Mouse (Mus musculus) bone marrow macrophage, adult 2 months (primary cell): ENCODE data around the gene Cul5. TPM values are rescaled to one million over a fixed set of nuclear protein-coding genes. Genes with fewer than 3 reads are reported as not detected.

Source experiments
- H3K27ac ChIP-seq: 2 replicates; pipeline ENCODE4 v1.5.1; 2012; ENCODE audit warnings: low read depth, low read length; ENCODE audit not compliant: insufficient read depth
- H3K4me1 ChIP-seq: 2 replicates; pipeline ENCODE4 v1.6.1; 2012; ENCODE audit warnings: low read length; ENCODE audit not compliant: control insufficient read depth, insufficient read depth
- H3K4me3 ChIP-seq: 2 replicates; pipeline ENCODE4 v1.5.1; 2012; ENCODE audit warnings: mild to moderate bottlenecking, low read length, moderate library complexity; ENCODE audit not compliant: insufficient read depth
- CTCF ChIP-seq: IDR thresholded peaks from 2 replicates; pipeline ENCODE4 v1.5.1; 2012; ENCODE audit warnings: low read depth, mild to moderate bottlenecking, low read length, moderate library complexity
- POLR2A ChIP-seq: IDR thresholded peaks from 2 replicates; pipeline ENCODE4 v1.6.1; 2012; ENCODE audit warnings: mild to moderate bottlenecking, low read depth, low read length, borderline replicate concordance
- polyA plus RNA-seq: library from polyadenylated mRNA; stranded (reverse); fragments of >200 nt; gene quantifications from 2 replicates; pipeline ENCODE4 v1.2.4, GENCODE M21; 2012; ENCODE audit not compliant: missing spikeins, insufficient read depth, insufficient read length

Cul5 gene
- polyA plus RNA-seq, 1 experiment = 21.3 TPM

- H3K4me1 ChIP-seq = 0 out of 2 replicates have a peak, but pooled peaks cover 3% of the 10 kb centered on the region
- H3K4me3 ChIP-seq = no peak overlapping the region
- TF ChIP-seq POLR2A = no peak
- TF ChIP-seq CTCF = no peak
- no peak overlapping the region for H3K27ac ChIP-seq
Observed at GRCm38 (mm10) chr9:53676921-53677320, 7.1 kb upstream of the Cul5 start.

GRCm38 (mm10) chr9:53673571-53673970, 3.8 kb upstream of the Cul5 start:
- Histone ChIP-seq H3K4me1 (0 out of 2 replicates have a peak, but pooled peaks cover 3% of the 10 kb centered on the region), H3K4me3 (no peak overlapping the region), H3K27ac (no peak overlapping the region)
- TF ChIP-seq CTCF (no peak), POLR2A (no peak)

- Histone ChIP-seq H3K4me1 (peaks cover 13% of the 10 kb centered on the region), H3K27ac (peak overlapping the region; percentile 70), H3K4me3 (peak overlapping the region; percentile 69)
- no peak; the same call in 1 of the 2 replicates for TF ChIP-seq POLR2A
- peak; percentile 29; the same call in 1 of the 2 replicates for TF ChIP-seq CTCF
Observed at GRCm38 (mm10) chr9:53667020-53667669, 2.7 kb downstream of the Cul5 start.

GRCm38 (mm10) chr9:53666665-53667019, 3.2 kb downstream of the Cul5 start:
- peak overlapping the region; percentile 69 for H3K4me3 ChIP-seq
- H3K4me1 ChIP-seq = peaks cover 13% of the 10 kb centered on the region
- no peak for TF ChIP-seq CTCF
- TF ChIP-seq POLR2A = peak; percentile 37
- peak overlapping the region; percentile 70 for H3K27ac ChIP-seq

- H3K4me1 ChIP-seq = peaks cover 13% of the 10 kb centered on the region
- no peak overlapping the region for H3K27ac ChIP-seq
- TF ChIP-seq CTCF (no peak), POLR2A (no peak)
- no peak overlapping the region for H3K4me3 ChIP-seq
Observed at GRCm38 (mm10) chr9:53665428-53665827, 4.4 kb downstream of the Cul5 start.

- Histone ChIP-seq H3K27ac (no peak overlapping the region), H3K4me1 (peaks cover 13% of the 10 kb centered on the region), H3K4me3 (no peak overlapping the region)
- no peak for TF ChIP-seq POLR2A
- TF ChIP-seq CTCF = no peak
Observed at GRCm38 (mm10) chr9:53664819-53665218, 5.0 kb downstream of the Cul5 start.

GRCm38 (mm10) chr9:53634796-53635195, 35.0 kb downstream of the Cul5 start:
- Histone ChIP-seq H3K4me3 (no peak overlapping the region), H3K27ac (no peak overlapping the region), H3K4me1 (peaks cover 8% of the 10 kb centered on the region)
- TF ChIP-seq POLR2A (no peak), CTCF (no peak)

GRCm38 (mm10) chr9:53615246-53615645, 54.6 kb downstream of the Cul5 start:
- Histone ChIP-seq H3K27ac (no peak overlapping the region), H3K4me3 (no peak overlapping the region), H3K4me1 (no peaks in the 10 kb centered on the region)
- TF ChIP-seq CTCF (no peak), POLR2A (no peak)

GRCm38 (mm10) chr9:53614286-53614685, 55.5 kb downstream of the Cul5 start:
- Histone ChIP-seq H3K4me1 (peaks cover under 1% of the 10 kb centered on the region; the same call in 1 of the 2 replicates), H3K4me3 (no peak overlapping the region), H3K27ac (no peak overlapping the region)
- TF ChIP-seq CTCF (no peak), POLR2A (no peak)

- TF ChIP-seq CTCF (no peak), POLR2A (0 out of 2 replicates have a peak, but pooled peaks have one; percentile 40)
Observed at GRCm38 (mm10) chr9:53609968-53610781, 59.6 kb downstream of the Cul5 start, which contains the start of gene Acat1. Acat1 (minus strand) TSS chr9:53610382.

More at GRCm38 (mm10) chr9:53609968-53610781, 59.6 kb downstream of the Cul5 start, which contains the start of gene Acat1:
- H3K27ac ChIP-seq = peak within 1 kb of the TSS; percentile 34
- peak within 1 kb of the TSS; percentile 75 for H3K4me3 ChIP-seq
- peaks cover 18% of the 10 kb centered on the region for H3K4me1 ChIP-seq
